Mouse (Mus musculus): ENCODE measurements around the gene Lrmda. TPM values are rescaled to one million over a fixed set of nuclear protein-coding genes. Genes with fewer than 3 reads are reported as not detected.

The Lrmda gene
- polyA plus RNA-seq, 1 experiment from 2014 or later, result 0.21 TPM

DNA sequence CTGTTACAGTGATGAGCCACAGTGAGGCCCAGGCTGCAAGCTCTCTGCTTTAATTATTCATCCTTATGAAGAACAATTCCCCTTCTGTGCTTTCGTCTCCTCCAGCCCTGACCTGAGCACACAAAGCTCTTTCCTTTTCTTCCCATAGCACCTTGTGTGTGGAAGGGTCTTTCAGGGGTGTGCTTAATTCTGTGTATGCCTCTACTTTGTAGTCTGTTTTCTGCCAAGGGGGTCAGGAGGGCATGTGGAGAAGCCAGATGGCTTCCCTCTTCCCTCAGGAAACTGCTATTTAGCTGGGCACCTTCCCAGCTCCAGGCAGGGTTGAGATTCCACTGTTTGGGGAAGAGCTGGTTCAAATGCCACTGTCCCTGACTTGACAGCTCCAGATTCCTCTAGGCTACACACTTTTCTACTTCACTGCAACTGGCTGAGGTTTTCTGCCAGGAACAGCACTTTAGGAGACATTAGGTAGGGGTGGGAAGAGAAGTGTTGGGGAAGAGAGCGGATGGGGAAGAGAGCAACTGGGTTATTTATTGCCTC is 995.3 kb downstream of the Lrmda start:
- DNase-seq (ENCODE audit: low spot score), result no peak

GRCm38 (mm10) chr14:23015321-23016067 is 996.0 kb downstream of the Lrmda start:
- DNase-seq (ENCODE audit: low spot score), result no peak

- DNase-seq (ENCODE audit: low spot score), result no peak
Measured at GRCm38 (mm10) chr14:23016068-23016611, 996.6 kb downstream of the Lrmda start.

GRCm38 (mm10) chr14:23041002-23041401 is 1021.5 kb downstream of the Lrmda start:
- DNase-seq (ENCODE audit: low spot score), result no peak

DNA sequence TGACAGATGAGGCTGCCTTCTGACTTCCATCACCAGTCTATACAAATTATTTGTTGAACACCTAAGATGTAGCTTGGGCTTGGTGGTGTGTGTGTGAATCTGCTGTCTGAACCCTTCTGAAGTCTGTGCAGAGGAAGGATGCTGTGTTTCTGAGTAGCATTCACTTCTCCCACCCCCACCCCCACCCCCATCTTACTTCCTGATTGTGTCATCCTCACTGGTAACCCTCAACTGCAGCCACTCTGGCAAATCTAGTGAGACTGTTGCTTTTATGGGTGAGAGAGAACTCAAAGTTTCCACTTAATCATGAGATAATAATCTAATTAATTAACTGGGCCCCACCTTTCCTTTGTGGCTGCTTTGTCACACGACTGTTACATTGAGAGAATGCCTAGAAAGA is 1025.8 kb downstream of the Lrmda start:
- DNase-seq (ENCODE audit: low spot score), result no peak

DNA sequence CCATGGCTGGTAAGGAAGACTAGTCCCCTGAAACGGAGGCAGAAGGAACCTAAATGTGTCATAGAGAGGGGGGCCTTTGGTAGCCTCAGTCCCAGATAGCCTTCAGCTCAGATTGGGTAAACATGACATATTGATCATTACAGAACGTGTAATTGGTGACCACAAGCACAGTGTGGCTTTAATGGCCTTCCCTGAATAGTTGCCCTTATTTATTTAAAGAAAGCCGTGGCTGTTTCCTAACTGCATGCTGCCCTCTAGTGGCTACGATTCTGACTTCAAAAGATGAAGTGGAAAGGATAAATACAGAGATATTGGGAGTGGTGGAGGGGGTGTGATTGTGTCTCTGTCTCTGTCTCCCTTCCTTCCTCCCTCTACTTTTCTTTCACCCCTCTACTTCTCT is 1026.8 kb downstream of the Lrmda start:
- peak; percentile 23 for DNase-seq (ENCODE audit: low spot score)

DNA sequence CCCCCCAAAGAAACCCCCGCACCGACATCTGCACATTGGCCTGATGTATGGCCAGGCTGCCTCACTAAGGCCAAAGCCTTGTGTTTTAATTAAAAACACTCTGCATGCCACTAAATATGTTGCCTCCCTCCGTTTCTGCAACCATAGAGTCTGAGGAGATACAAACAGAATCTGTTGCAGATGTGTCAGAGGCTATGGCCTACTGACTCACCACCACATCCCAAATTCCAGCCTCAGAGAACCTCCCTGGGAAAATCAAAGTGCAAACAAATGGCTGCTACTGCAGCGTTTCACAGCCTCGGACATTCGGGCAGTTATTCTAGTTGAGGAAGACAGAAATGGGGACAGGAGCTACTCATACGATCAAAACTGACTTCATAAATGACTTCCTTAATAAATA is 1031.9 kb downstream of the Lrmda start:
- no peak for DNase-seq (ENCODE audit: low spot score)

GRCm38 (mm10) chr14:23052833-23053592 is 1033.5 kb downstream of the Lrmda start:
- no peak for DNase-seq (ENCODE audit: low spot score)

GRCm38 (mm10) chr14:23057228-23057976 is 1037.9 kb downstream of the Lrmda start:
- no peak for DNase-seq (ENCODE audit: low spot score)

DNA sequence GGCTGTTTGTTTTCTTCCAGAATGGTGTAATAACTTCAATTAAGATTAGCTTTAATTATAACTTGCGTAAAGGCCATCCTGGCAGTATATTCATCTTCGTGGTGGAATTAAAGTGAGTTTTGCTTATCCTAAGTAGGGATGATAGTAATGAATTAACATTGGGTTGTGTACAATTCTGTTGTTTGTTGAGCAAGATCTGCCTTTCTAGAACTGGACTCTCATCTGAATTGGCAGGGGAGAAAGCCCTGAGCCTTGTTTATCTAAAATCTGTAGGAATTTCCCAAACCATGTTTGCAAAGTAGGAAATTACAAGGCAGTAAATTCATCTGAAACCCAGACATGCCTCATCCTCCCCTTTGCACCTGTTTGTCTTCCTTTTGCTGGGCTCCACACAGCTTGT is 1038.5 kb downstream of the Lrmda start:
- no peak for DNase-seq (ENCODE audit: low spot score)

GRCm38 (mm10) chr14:23078719-23079118 is 1059.2 kb downstream of the Lrmda start:
- no peak for DNase-seq (ENCODE audit: low spot score)

- no peak for DNase-seq (ENCODE audit: low spot score)
Measured at GRCm38 (mm10) chr14:23084241-23084773, 1064.8 kb downstream of the Lrmda start.

GRCm38 (mm10) chr14:23084797-23085196 is 1065.3 kb downstream of the Lrmda start:
- DNase-seq (ENCODE audit: low spot score), result no peak

- DNase-seq (ENCODE audit: low spot score), result no peak
Measured at GRCm38 (mm10) chr14:23093306-23093705, 1073.8 kb downstream of the Lrmda start.

DNA sequence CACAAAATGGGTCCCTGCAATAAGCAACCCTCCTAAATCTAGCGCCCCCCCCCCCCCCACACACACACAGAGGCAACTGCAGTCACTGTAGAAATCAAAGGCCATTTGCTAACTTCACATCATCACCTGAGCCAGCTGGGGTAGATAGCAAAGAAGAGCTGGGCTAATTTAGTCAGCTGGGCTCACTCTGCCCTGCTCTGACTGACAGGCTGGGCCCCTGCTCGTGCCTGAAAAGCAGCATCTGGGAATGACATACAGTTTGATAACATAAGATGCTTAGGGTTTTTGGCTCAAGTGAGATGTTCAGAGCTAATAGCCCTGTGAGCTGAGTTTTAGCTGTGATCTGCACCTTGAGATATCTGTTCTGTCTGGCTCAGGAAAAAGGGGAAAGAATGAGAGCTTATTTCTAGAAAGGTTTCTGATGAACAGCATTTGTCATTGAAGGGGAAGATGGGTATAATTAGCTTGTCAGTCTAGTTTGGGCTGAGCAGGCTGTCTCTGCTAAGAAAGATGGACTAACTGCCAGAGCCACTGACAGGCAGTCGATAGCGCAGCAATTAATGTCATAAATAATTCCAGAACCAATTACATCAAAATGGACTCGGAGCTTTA is 1075.1 kb downstream of the Lrmda start:
- DNase-seq (ENCODE audit: low spot score), result no peak

DNA sequence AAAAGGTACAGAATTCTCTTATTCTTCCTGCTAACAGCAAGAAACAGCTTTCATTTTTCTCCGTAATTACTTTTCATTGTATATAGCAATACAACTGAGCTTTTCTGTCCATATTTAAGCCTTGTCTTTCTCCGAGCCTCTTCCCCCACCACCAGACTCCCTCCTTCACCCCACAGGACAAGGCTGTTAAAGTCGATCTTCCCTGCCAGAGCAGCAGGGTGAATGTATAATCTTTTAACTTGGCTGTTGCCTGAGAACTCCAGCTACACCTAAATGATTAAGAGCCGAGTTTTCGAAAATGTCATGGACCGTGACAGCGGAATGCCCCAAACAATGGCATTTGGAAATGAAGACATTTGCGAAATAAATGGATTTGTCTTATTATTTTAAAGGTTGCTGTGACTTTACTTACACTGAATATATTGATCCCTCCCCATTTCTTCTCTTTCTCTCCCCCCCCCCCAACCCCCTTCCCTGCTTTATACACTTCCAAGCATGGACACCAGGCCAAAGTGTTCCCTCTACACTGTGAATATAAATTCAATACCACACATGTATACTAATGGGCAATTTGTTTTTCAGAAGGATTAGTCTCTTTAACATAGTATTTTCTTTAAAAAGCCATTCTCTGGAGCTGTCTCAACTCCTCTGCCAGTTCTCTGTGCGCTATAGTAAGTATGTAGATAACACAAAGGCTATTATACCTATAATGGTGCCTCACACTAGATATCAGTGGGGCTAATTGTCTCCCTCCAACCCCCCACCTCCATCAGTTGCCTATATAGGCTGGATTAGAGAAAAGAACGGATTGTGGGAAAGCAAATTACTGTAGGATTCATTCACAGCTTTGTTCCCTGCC is 1075.9 kb downstream of the Lrmda start:
- DNase-seq (ENCODE audit: low spot score), result no peak

GRCm38 (mm10) chr14:23096017-23096336 is 1076.5 kb downstream of the Lrmda start:
- DNase-seq (ENCODE audit: low spot score), result no peak

GRCm38 (mm10) chr14:23096405-23096804 is 1076.9 kb downstream of the Lrmda start:
- no peak for DNase-seq (ENCODE audit: low spot score)
